Mouse (Mus musculus): Measurements from ENCODE around the gene Cep57l1. TPM values are rescaled to one million over a fixed set of nuclear protein-coding genes. Genes with fewer than 3 reads are reported as not detected.

The Cep57l1 gene
- polyA plus RNA-seq, 1 experiment from 2014 or later: 14.9 TPM

- Histone ChIP-seq H3K36me3 (no peaks in the 10 kb centered on the region), H3K27me3 (no peaks in the 10 kb centered on the region; the same call in 1 of the 2 replicates), H3K27ac (no peak overlapping the region), H3K4me2 (no peak overlapping the region), H3K4me3 (replicated peaks) (no peak overlapping the region), H3K4me1 (replicated peaks) (no peaks in the 10 kb centered on the region), H3K9me3 (replicated peaks) (no peaks in the 10 kb centered on the region), H3K9ac (no peak overlapping the region)
- DNase-seq: no peak
- no peak for ATAC-seq (ENCODE audit: low read depth)
- WGBS (ENCODE audit: insufficient replicate concordance): 72% methylated on average over 11 of the region's 11 CpGs
Observed at GRCm38 (mm10) chr10:41697040-41697439, 112.6 kb downstream of the Cep57l1 start.

GRCm38 (mm10) chr10:41690978-41691377 lies 118.7 kb downstream of the Cep57l1 start:
- Histone ChIP-seq H3K9ac (no peak overlapping the region), H3K9me3 (replicated peaks) (no peaks in the 10 kb centered on the region), H3K4me3 (replicated peaks) (no peak overlapping the region), H3K27me3 (peaks cover 4% of the 10 kb centered on the region; the same call in 1 of the 2 replicates), H3K4me1 (replicated peaks) (0 out of 2 replicates have a peak, but pooled peaks cover 3% of the 10 kb centered on the region), H3K4me2 (no peak overlapping the region), H3K27ac (no peak overlapping the region), H3K36me3 (no peaks in the 10 kb centered on the region)
- ATAC-seq (ENCODE audit: low read depth) (no peak), DNase-seq (no peak)
- WGBS (ENCODE audit: insufficient replicate concordance): 69% methylated on average over 4 of the region's 4 CpGs

- 19% methylated on average over 24 of the region's 24 CpGs for WGBS (ENCODE audit: insufficient replicate concordance)
- H3K27me3 ChIP-seq: peaks cover 7% of the 10 kb centered on the region
- no peaks in the 10 kb centered on the region for H3K36me3 ChIP-seq
- H3K27ac ChIP-seq: no peak overlapping the region
- no peak overlapping the region; the same call in 1 of the 2 replicates for H3K9ac ChIP-seq
- DNase-seq: peak; percentile 38
- H3K4me2 ChIP-seq: peak overlapping the region; percentile 63
- 0 out of 2 replicates have a peak, but pooled peaks cover 3% of the 10 kb centered on the region for H3K4me1 ChIP-seq (replicated peaks)
- H3K4me3 ChIP-seq (replicated peaks): peak overlapping the region; percentile 43
- ATAC-seq (ENCODE audit: low read depth): no peak
- H3K9me3 ChIP-seq (replicated peaks): no peaks in the 10 kb centered on the region
Observed at GRCm38 (mm10) chr10:41689941-41690887, 119.5 kb downstream of the Cep57l1 start.

DNA sequence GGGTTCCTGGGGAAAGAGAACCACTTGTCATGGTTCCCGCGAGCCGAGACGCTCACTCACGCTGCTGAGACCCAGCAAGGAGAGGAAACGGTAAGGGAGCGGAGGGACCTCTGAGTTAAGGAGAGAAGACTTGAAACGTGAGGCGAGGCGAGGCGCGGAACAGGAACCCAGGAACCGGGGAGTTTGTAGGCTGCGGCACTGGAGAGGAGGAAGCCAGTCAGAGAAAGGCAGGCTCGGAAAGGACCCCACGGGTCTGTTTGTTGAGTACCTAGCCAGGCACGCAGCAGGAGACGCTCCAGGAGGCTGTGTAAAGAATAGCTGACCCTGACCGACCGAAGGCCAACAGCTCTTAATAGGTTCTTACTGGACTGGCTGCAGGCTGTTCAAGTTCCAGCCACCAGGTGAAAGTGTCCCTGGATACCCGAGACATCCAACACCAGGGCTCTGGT lies 125.1 kb downstream of the Cep57l1 start:
- H3K27ac ChIP-seq: no peak overlapping the region
- no peak for DNase-seq
- ATAC-seq (ENCODE audit: low read depth): no peak

DNA sequence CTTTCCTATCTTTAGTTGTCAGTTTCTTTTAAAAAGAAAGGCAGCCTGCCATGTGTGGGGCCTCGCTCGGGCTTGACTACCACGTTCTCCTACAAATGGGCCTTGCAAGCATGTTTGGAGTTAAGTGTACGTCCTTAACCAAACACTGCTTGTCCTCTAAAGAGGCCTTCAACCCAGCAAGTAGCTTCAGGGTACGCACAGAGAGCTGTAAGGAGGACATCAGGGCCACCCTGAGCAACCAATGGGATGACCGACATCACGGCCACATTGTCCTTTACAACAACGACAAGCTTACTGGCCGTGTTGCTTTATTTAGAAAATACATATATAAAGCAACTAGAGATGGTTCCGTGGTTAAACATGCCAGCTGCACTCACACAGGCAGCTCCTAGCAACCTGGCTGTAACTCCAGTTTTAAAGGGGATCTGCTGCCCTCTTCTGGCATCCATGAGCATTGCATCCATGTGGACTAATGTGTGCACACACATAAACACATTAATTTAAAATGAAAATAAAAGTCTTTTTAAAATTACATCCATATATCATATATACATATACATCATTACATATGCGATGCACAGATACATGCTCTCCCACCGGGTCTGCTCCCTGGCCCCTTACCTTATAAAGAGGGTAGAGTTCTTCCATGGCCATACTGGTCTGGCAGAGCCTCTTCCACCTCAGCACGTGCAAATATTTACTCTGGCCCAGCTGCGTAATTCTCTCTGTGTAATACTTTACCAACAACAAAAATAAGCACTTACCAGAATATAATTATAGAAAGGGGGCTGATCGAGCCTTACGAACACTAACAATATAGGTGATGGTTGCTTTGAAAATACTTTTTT lies 126.9 kb downstream of the Cep57l1 start:
- no peak for ATAC-seq (ENCODE audit: low read depth)
- Histone ChIP-seq H3K9me3 (replicated peaks) (no peaks in the 10 kb centered on the region), H3K9ac (no peak overlapping the region), H3K27ac (no peak overlapping the region), H3K27me3 (peaks cover 15% of the 10 kb centered on the region; the same call in 1 of the 2 replicates), H3K36me3 (no peaks in the 10 kb centered on the region), H3K4me3 (replicated peaks) (no peak overlapping the region), H3K4me1 (replicated peaks) (no peaks in the 10 kb centered on the region; the same call in 1 of the 2 replicates), H3K4me2 (no peak overlapping the region)
- DNase-seq: peak; percentile 52
- 38% methylated on average over 16 of the region's 16 CpGs for WGBS (ENCODE audit: insufficient replicate concordance)

More for the DNA sequence above, 125.1 kb downstream of the Cep57l1 start:
- Histone ChIP-seq H3K4me3 (replicated peaks) (no peak overlapping the region), H3K27me3 (peaks cover 15% of the 10 kb centered on the region; the same call in 1 of the 2 replicates), H3K9me3 (replicated peaks) (no peaks in the 10 kb centered on the region), H3K36me3 (no peaks in the 10 kb centered on the region), H3K4me2 (peak overlapping the region; percentile 40), H3K4me1 (replicated peaks) (no peaks in the 10 kb centered on the region), H3K9ac (no peak overlapping the region)
- 4% methylated on average over 21 of the region's 21 CpGs for WGBS (ENCODE audit: insufficient replicate concordance)

DNA sequence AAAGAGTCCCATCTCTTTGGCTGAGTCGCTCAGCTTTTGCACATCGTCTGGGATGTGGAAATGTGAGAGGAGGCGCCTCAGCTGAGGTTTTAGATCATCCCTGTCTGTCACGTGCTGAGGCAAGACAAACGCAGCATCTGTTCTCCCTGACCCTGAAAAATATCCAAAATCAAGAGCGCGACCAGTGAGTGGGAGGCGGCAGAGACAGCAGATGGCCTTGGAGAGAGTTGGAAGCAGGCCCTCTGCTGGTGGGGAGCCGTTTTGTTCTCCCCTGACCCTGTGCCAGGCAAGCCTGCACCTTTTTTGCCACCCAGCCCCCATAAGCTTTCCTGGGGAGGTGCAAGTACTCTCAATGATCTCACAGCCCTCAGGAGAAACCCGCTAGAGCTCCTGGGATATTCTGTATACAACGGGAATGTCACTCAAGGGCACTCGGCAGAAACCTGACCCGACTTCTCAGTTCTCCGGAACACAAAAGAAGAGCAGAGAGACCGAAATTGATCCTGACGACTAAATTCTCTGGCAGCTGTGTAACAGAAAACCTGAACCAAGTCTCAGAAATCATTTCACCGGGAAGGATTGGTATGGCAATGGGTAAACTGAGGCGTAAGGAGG lies 130.8 kb downstream of the Cep57l1 start:
- Histone ChIP-seq H3K27ac (no peak overlapping the region), H3K4me2 (no peak overlapping the region), H3K27me3 (peaks cover 2% of the 10 kb centered on the region; the same call in 1 of the 2 replicates), H3K9ac (no peak overlapping the region), H3K4me3 (replicated peaks) (no peak overlapping the region), H3K9me3 (replicated peaks) (no peaks in the 10 kb centered on the region), H3K36me3 (no peaks in the 10 kb centered on the region), H3K4me1 (replicated peaks) (no peaks in the 10 kb centered on the region; the same call in 1 of the 2 replicates)
- ATAC-seq (ENCODE audit: low read depth): no peak
- 31% methylated on average over 18 of the region's 18 CpGs for WGBS (ENCODE audit: insufficient replicate concordance)
- peak; percentile 11 for DNase-seq

DNA sequence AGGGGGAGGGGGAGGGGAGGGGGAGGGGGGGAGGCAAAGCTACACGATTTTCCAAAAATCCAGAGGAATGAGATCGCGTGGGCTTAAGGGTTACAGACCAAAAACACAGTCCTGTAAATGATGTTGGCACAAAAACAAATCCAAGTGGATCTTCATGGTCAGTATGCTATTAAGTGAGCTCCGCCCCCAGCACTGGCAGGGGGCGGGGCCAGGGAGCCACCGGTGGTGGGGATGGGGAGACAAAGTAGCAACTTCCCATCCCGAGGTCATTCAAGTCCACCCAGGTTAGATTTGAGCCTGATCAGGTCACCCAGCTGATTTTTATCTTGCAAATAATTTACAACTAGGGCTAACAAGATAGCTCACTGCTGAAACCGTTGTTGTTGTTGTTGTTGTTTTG lies 132.3 kb downstream of the Cep57l1 start:
- Histone ChIP-seq H3K27me3 (no peaks in the 10 kb centered on the region), H3K4me2 (no peak overlapping the region), H3K36me3 (no peaks in the 10 kb centered on the region), H3K4me3 (replicated peaks) (no peak overlapping the region), H3K4me1 (replicated peaks) (no peaks in the 10 kb centered on the region; the same call in 1 of the 2 replicates), H3K27ac (no peak overlapping the region), H3K9ac (no peak overlapping the region), H3K9me3 (replicated peaks) (no peaks in the 10 kb centered on the region)
- no peak for DNase-seq
- ATAC-seq (ENCODE audit: low read depth): no peak
- WGBS (ENCODE audit: insufficient replicate concordance): 44% methylated on average over 8 of the region's 8 CpGs

DNA sequence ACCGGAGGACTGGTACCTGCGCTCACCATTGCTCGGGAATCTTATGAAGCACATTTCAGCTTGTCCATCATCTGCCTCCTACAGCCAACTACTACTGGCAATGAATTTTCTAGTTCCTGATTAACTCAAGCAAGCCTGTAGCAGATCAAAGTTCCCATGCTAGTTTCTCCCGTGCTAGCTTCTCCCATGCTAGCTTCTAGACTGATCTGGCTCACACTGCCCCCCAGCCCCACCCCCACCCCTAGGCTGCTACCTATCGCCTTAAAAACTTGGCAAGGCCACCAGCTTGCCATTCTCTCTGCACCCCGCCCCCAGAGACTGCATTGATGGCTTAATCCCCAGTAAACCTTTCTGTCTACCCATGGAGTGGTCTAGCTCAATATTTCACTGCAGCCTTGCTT lies 133.0 kb downstream of the Cep57l1 start:
- Histone ChIP-seq H3K27me3 (no peaks in the 10 kb centered on the region), H3K4me1 (replicated peaks) (no peaks in the 10 kb centered on the region; the same call in 1 of the 2 replicates), H3K4me3 (replicated peaks) (no peak overlapping the region), H3K36me3 (no peaks in the 10 kb centered on the region), H3K4me2 (no peak overlapping the region), H3K9ac (no peak overlapping the region), H3K27ac (no peak overlapping the region), H3K9me3 (replicated peaks) (no peaks in the 10 kb centered on the region)
- WGBS (ENCODE audit: insufficient replicate concordance): 65% methylated on average over 6 of the region's 6 CpGs
- no peak for ATAC-seq (ENCODE audit: low read depth)
- no peak for DNase-seq

DNA sequence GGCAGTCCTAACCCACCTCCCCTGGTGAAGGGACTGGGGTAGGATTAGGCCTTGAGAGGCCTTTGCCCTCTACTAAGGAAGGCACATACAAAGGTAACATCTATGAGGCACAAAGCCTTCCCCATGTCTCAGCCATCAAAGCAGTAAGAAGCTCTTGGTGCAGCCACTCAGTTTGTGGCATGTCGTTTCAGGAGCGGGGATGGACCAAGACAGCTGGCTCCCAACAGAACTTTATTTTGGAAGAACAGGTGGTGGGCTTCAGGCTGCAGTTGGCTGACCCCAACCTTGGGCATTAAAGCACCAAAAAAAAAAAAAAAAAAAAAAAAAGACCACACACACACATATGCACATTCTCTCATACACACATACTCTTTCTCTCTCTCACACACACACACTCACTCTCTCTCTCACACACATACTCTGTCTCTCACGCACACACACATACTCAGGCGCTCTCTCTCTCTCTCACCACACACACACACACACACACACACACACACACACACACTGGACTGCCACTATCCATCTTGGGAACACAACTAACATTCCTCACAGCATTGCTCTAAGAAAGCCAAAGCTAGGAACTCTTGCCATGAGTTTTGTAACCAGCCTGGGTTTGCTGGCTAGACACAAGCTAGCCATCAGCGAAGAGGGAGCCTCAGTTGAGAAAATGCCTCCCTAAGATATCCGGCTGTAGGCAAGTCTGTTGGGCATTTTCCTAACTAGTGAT lies 133.7 kb downstream of the Cep57l1 start:
- H3K27ac ChIP-seq: no peak overlapping the region
- no peaks in the 10 kb centered on the region for H3K36me3 ChIP-seq
- no peak for ATAC-seq (ENCODE audit: low read depth)
- DNase-seq: no peak
- H3K4me2 ChIP-seq: no peak overlapping the region
- WGBS (ENCODE audit: insufficient replicate concordance): 60% methylated on average over 6 of the region's 6 CpGs
- H3K9me3 ChIP-seq (replicated peaks): no peaks in the 10 kb centered on the region
- no peaks in the 10 kb centered on the region for H3K27me3 ChIP-seq
- H3K9ac ChIP-seq: no peak overlapping the region
- H3K4me1 ChIP-seq (replicated peaks): no peaks in the 10 kb centered on the region; the same call in 1 of the 2 replicates
- no peak overlapping the region for H3K4me3 ChIP-seq (replicated peaks)

DNA sequence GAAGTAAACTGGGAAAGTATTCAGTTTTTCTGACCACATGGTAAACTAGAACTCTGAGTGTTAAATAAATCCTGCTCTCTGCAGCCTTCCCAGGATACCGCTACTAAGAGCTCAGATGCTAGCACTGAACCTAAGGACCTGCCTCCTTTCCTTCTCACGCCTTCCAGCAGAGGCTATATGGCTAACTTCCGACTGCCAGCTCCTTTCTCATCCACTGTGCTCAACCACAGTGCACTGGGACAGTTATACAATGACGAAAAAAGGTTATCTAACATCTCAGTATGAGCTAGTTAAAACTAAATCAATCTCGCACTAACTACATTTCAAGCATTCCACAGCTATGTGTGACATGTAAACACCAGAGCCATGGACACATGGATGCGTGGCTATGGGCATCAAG lies 134.4 kb downstream of the Cep57l1 start:
- no peak overlapping the region for H3K27ac ChIP-seq

More for the DNA sequence above, 134.4 kb downstream of the Cep57l1 start:
- Histone ChIP-seq H3K9me3 (replicated peaks) (no peaks in the 10 kb centered on the region), H3K4me3 (replicated peaks) (no peak overlapping the region), H3K4me2 (no peak overlapping the region), H3K4me1 (replicated peaks) (no peaks in the 10 kb centered on the region; the same call in 1 of the 2 replicates), H3K27me3 (no peaks in the 10 kb centered on the region), H3K36me3 (no peaks in the 10 kb centered on the region), H3K9ac (no peak overlapping the region)
- WGBS (ENCODE audit: insufficient replicate concordance): 54% methylated on average over 6 of the region's 6 CpGs
- no peak for DNase-seq
- ATAC-seq (ENCODE audit: low read depth): no peak
